Mouse (Mus musculus) gastrocnemius, postnatal 36 days (tissue): ENCODE measurements at regions not wholly inside any gene's neighbourhood (a gene's known extent, or its start where the extent isn't known, plus 50 kb on each side); places are given as distances from the start of the nearest gene placed in this dataset.
A peak's percentile ranks its signal among the peaks of the same experiment; 100 is the strongest.

Experiments
- DNase-seq, 2 experiments: peaks; one replicate each; pipeline ENCODE4 v3.0.0; 2022
- intact Hi-C: fragments of 180-260 bp; cut with DNase I; formaldehyde crosslinking; loops from one replicate; pipeline ENCODE4 v1.15.1; 2025

DNA sequence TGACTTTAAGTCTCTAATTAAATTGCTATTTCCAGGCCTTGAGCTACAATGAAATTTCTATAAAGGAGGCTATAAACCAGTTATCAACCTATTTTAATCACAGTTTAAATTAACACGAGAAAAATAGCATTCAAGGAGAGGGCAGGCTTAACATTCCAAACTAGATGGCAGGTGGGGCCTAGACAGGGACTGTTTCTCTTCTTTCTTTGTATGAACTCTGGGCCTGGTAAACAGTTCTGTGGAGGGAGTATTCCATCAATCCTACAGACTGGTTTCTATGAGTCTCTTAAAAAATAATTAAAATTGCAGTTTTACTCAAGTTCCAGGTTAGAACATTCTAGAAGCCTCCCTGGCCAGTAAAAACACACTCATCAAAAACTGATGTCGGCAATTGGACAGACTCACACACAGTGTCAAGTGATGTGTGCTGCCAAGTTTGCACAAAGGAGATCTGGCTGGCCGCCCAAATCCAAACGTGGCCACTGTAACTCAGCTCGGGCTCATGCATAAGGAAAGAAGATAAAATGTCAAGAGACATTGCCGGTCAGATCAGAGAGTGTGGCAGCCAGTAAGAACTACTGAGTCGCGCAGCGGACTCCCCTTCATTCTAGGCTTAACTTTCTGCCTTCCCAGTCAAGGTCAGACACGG lies 206.5 kb upstream of the Sash1 start:
- intact Hi-C loops = no loop called here
- no peak for DNase-seq

DNA sequence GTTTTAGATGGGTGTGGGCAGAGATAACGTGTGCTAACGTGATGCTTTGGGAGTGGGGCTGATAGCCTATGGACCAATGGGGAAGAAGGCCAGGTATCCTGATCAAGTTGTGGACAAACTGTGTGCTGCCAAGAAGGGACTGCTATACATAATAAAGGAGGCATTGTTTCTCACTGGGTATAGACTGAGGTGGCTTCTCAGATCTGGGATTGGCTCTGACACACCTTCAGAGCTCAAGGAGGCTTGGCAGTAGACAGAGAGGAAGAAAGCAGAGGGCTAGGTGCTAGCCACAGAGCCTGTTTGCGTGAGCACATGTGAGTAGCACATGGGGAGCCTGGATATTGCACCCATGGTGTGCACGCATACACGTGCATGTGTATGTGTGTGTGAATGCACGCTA lies 205.1 kb upstream of the Sash1 start:
- DNase-seq = no peak
- intact Hi-C loops = no loop called here

DNA sequence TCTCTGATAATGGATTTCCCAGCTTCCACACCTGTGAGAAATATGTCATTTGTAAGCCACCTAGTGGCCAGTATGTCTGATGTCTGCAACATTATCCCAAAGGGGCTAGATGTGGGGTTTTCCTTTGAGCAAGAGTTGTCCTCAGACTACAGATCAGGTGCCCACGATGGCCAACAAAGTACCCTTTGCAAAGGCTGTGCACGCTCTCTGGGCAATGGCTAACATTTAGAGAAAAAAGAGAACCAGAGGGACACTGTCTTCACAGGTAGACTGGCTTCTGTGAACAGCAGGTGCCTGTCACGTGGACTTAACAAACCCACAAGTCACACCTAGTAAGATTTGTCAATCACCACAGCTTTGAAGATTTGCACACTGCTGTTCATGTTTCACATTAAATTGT lies 202.0 kb upstream of the Sash1 start:
- DNase-seq = no peak
- intact Hi-C loops = no loop called here

DNA sequence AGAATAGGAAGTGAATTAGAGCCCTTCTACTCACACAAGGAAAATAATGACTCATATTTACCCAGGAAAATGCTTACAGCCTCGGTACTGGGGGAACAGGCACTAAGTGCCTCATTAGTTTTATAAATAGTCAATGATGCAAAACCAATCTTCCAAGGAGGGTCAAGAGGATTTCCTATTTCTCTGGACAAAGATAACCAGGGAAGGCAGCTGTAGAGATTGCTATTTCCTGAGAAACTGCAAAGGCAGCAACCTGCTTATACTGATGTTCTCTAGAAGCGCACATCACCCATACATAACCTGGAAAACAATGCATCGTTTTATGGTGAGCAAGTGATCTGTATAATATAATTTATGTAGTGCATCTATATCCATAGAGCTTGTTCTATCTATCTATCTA lies 201.3 kb upstream of the Sash1 start:
- intact Hi-C loops = no loop called here
- DNase-seq = no peak

DNA sequence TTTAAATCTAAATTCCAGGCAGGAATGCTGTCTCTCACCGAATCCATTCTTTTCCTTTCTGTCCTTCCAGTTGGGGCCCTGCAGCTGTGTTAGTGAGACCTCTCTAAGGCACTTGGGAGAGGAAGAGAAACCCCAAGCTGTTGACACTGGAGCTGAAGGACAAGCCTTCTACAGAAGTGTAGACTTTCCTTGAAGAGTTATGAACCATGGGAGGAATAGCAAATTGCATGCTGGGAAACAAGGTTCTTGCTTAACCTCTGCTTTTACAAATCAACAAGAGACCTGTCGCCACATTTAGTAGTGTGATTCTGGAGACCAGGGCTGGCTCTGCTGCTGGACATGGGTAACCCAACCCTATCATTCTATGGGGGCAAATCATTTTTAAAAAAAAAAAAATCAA lies 200.8 kb upstream of the Sash1 start:
- no peak for DNase-seq
- intact Hi-C loops = no loop called here

DNA sequence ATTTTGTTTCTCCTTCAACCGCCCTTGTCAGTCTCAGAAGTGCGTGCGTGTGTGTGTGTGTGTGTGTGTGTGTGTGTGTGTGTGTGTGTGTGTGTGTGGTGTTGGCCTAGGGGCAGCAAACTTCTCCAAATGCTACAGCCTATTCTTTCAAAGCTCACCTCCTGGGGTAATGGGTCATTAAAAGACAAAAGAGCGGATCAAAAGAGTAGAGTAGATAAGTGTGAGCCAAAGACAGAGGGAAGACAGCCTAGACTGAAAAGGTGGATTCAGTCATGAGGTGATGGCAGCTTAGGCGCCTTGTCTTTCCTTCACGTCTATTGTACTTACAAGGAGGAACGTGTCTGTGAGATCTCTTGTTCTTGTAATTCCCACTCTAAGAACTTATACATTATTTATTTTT lies 199.6 kb upstream of the Sash1 start:
- DNase-seq = no peak
- intact Hi-C loops = no loop called here

DNA sequence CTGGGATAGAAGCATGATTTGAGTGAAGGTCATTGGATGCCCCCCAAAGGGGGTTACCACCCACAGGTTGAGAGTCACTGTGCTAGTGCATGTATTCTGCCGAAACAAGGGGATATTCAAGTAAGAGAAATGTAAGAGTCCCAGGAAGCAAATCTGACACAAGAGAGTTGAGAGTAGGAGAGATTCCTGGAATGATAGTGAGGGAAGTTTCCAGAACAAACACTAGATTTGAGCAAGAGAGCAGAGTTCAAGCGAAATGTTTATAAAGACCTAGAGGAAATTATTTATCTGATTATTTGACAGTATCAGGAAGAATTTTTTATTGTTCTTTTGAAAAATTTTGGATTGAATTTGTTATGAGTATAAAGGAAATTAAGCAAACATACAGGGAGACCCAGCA lies 189.0 kb upstream of the Sash1 start:
- no peak for DNase-seq

DNA sequence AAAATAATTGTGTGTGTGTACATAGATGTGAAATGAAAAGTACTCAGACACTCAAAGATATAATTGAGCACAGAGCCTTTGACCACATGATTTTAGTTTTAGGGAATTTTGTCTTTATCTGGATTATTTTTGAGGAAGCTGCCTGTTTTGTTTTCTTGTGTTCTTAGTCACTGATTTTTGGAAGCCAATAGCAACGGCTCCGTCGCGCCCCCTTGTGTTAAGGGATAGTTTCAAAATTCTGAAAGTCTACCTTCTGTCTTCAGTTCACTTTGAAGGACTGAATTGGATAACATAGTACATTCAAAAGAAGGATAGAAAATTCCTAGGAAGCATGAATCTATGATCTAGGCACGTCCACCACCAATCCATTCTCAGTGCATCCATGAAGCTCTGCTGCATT lies 185.8 kb upstream of the Sash1 start:
- intact Hi-C loops = loop anchor here (5.0 kb wide), 1 partner anchor 279 kb away; no protein-coding TSS in a partner anchor

More for the DNA sequence above, 189.0 kb upstream of the Sash1 start:
- intact Hi-C loops = loop anchor here (5.0 kb wide), 1 partner anchor 283 kb away; no protein-coding TSS in a partner anchor

DNA sequence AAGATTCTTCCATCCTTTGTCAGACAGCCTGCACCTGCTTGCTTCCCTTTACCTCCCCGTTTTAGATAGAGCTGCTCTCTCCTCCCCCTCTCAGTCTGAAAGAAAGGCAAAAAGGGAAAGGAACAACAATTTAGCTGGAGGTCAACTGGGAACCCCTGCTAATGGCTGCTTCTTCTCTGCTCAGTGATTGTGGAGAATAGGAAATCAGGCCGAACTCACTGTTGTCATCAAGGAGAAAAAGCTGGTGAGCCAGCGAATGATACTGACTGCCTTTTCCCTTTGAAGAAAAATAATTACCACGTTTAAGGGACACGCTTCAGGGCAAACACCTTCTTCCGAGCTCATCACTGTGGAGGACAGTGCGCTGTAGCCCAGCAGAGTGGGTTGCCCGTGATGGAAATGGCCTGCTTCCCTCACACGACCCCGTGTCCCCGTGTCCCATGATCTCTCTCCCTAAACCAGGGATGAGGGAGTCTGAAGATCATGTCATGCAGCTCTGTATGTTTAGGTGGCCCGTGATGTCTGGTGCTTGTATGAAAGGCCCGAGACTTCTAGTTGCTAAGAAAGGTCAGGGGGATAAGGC lies 183.8 kb upstream of the Sash1 start:
- no peak for DNase-seq
- intact Hi-C loops = loop anchor here (5.0 kb wide), 1 partner anchor 277 kb away; no protein-coding TSS in a partner anchor

More for the DNA sequence above, 185.8 kb upstream of the Sash1 start:
- peak; percentile 8 to 19 for DNase-seq

DNA sequence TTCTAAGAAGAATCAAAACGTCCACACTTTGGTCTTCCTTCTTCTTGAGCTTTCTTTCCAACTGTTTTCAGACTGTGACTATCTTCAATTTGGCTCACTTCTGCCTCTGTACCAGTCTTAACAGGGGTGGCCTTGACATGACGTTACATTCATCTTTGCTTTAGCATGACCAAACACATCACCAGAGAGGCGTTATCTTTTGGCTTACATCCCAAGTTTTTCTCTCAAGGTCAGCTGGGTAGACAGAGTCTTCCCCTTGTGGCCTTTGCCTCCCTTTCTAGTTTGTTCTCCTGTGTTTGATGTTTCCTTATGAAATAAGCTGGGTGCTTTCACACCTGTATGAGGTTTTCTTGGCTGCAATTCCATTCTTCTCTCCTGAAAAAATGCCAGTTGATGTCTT lies 180.7 kb upstream of the Sash1 start:
- intact Hi-C loops = no loop called here

DNA sequence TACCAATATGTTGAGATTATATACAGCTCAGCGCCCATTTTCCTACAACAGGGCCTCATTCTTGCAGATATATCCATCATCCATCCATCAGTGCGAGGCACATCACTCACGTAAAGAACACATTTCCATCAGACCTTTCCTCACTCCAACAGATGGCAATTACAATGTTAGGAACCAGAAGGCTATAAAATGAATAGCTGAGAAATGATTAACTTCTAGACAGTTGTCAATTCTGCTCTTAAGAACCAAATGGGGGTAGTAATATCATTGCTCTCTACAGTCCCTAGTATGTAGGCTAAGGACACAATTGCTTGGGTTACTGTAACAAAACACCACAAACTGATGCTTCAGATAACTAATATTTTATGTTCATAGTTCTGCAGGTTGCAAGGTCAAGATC lies 176.1 kb upstream of the Sash1 start:
- DNase-seq = no peak
- intact Hi-C loops = no loop called here

More for the DNA sequence above, 180.7 kb upstream of the Sash1 start:
- DNase-seq = no peak

DNA sequence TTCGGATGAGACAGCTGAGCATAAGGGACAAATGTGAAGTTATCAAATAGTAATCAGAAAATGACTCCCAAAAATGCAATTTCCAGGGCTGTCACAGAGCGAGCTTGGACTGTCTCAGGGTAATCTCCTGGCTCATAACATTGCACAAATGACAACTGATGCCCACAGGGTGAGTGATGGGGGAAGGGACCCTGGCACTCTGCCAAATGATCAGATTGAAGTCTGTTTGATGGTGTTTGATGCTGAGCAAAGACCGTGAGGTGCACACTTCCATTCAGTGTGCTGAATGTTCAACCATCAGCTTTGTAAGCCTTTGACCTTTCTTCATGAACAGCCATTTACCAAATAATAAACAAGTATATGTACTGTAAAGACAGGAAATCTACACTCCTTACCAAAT lies 169.4 kb upstream of the Sash1 start:
- intact Hi-C loops = no loop called here

DNA sequence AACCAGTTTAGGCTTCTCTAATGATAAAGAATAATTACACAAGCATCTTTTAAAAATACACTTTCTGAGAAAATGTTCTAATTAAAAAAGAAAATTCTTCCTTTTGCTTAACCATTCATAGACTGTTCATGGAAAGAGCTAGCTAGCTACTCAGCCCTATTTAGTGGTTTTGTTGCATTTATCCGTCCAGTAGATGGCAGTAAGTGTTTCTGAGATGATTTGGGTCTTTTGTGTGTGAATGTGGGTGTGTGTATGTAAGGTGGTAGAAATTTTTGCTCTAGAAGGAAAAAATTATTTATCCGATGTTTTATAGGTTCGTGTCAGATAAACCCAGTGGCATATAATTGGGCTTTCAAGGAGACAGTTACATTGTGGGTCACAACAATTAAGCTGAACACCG lies 167.5 kb upstream of the Sash1 start:
- no peak for DNase-seq
- intact Hi-C loops = loop anchor here (5.0 kb wide), 1 partner anchor 624 kb away; the partner anchor contains the start of gene Samd5

More for the DNA sequence above, 169.4 kb upstream of the Sash1 start:
- DNase-seq = no peak

DNA sequence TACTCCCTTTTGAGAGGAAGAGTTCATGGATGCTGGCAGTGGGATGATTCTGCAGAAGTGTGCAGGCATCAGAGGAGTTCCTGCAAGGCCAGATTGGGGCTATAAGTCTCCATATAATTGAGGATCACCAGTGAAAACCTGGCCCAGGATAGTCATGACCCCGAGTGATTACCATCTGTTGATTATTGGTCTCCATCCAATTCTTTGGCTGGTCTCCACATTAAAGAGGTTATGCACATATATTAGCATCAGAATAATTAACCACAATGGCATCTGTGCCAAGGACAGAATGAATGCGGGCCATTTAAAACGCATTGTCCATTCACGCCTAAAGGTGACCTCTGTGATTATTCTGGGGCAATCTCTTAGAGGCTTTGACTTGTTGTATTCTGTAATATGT lies 161.5 kb upstream of the Sash1 start:
- no peak for DNase-seq
- intact Hi-C loops = no loop called here

DNA sequence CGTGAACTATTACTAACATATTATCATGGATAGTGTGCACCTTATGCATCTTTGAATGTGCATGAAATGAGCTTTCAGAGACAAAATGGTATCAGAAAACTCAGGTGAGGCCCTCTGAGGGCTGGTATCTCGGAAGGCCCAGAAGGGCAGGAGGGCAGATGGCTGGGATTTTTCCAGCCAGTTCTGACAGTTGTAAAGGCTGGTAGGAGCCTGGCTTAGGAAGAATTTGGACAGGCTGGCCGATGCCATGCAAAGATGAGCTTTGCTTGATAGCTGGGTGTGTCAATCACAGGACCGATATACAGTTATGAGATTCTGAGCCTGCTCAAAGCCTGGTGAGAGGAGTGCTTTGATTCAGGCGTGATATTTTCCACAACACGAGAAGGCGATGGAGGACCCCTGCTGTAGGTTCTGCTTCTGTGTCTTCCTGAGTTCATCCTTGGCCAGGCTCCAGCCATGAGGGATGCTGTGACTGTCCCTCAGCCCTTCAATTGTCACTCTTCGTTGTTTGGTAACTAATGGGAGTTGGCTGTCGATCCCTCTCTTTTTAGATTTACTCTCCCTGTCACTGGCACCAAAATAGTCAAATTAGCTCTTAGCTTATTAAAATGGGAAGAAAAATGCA lies 159.0 kb upstream of the Sash1 start:
- intact Hi-C loops = no loop called here
- DNase-seq = no peak

DNA sequence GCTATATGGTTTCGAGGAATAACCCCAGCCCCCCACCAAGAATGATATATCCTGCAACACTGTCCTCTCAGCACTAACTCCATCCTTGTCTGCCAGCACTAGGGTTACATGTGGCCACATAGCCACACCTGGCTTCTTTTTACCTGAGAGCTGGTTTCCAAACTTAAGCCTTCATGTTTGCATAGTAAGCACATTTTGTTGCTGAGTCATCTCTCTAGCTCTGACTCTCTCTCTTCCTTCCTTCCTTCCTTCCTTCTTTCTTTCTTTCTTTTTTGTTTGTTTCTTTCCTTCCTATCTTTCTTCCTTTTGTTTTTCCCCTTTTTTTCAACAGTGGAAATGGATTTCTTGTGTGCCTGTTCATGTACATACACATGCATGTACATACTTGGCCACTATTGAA lies 157.6 kb upstream of the Sash1 start:
- intact Hi-C loops = no loop called here
- DNase-seq = no peak

DNA sequence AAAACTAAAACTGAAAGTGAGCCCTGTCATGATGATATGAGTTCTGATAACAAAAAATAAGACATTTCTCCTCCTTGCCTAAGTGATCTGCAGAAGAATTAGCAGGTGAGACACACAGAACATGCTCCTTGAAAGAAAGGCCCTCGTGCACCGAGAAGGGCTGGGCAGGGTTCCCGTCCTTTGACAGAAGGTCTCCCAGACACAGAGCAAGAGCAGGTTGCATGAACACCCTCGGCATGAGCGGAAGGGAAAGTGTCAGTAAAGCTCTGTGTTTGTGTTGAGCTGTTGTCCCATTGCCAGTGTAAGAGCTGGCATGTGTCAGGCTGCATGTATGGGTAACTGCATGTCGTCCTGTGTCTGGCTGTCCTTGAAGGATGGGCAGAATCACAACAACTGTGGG lies 144.6 kb upstream of the Sash1 start:
- intact Hi-C loops = no loop called here
- DNase-seq = no peak

DNA sequence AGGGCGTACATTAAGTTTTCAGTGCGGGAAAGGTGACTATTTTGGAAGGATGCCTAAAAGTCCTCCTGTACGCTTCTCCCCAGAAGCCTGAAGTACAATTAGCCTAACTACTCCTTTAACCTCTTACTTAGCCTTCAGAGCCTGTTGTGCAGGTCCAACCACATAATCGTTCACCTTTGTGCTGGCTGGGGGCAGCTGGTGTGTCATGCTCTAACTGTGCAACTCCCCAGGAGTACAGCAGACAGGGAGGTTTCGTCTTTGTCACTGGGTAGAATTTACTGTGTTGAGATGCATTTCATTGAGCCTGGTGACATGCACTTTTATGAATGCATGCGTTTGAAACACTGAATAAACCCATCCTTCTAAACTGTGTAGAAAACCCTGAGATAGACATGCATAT lies 143.6 kb upstream of the Sash1 start:
- intact Hi-C loops = no loop called here
- DNase-seq = no peak

DNA sequence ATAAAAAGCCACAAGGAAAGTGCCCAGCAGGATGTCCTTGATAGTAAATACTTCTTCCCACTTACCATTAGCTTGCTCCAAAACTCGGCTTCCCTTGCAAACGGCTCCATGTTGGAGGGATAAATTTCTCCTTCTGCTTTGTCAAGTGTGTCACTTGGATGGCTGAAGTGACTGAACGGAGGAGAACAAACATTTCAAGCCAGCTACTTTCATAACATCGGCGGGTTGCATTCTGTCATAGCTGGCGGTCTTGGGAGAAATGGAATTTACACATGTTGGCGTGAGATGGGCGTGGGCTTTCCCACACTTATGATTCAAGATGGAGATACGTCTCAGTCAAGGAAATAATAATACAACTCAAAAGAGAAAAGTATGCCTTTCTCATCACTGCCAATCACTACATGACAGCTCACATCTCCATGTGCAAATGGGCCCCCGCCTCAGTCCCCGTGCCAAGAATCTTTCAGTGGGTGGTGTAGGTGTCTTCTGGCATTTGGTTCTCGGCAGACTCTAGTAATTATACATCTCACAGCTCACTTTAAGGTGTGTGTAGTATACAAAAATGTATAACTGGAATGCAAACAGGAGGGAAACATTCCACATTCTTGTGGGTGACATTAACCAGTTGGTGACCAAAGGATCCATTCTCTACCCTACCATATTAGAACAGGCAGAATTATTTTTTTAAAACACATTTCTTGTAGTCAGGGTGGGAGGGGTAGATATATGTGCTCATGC lies 141.4 kb upstream of the Sash1 start:
- intact Hi-C loops = no loop called here
- no peak for DNase-seq

DNA sequence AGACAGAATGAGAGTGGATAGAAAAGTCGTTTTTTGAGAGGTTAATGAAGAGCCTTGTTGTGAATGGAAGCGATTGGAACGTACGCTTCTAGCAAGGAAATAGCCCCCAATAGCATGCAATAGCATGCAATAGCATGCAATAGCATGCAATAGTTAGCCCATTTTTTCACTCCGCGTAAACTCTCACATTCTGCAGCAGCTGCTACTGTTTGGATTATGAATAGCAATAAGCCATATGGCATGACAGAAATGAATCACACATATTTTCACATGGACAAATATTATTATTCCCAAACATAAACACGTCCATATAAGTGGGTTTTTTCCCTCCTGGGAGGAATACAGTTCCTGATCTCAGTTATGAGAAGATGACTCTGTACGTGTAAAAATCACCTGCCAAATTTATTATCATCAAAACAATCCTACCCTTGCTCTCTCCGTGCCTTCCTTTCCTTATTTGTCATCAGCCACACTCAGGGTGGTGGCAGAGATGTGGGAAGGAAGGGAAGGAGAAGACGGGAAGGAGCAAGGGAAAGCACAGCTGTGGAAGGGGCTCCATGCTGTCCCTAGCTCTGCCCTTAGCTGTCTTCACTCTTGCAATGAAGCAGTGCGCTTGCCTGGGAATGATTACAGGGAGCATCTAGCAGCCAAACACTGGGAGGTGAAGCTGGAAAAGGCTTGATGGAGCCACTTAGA lies 129.1 kb upstream of the Sash1 start:
- DNase-seq = no peak
- intact Hi-C loops = no loop called here

DNA sequence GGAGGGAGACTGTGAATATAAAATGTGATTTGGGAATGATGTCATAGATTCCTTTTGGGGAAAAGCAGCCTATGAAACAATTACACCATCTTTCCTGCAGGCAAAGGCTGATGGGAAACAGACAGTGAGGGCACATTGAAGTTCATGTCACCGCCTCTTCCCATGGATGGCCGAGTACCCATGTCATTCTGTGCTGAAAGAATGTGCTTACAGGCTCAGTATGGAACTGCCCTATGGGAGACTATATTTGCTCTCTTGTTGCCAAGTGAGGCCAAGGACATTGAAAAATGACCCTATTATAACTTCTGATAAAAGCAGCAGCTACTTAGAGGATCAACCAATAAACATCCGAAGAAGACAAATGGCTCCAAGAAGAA lies 127.7 kb upstream of the Sash1 start:
- intact Hi-C loops = no loop called here
- no peak for DNase-seq
